Mouse (Mus musculus) forebrain, embryonic 11.5 days (tissue): Measurements from ENCODE around the gene Oprm1. TPM values are rescaled to one million over a fixed set of nuclear protein-coding genes. Genes with fewer than 3 reads are reported as not detected.
A peak's percentile ranks its signal among the peaks of the same experiment; 100 is the strongest.

Source experiments
- ATAC-seq: fragments of 200-750 bp; cut with Nextera tagmentation; replicated peaks from 2 replicates; pipeline ENCODE4 v1.8.0; 2017; ENCODE audit warnings: moderate TSS enrichment; ENCODE audit not compliant: low FRiP score
- DNase-seq: peaks from one replicate; pipeline ENCODE4 v3.0.0-alpha.2; 2017; ENCODE audit warnings: low spot score
- H3K27ac ChIP-seq: fragments of 300-500 bp; sonication (generic); 2 replicates; pipeline ENCODE4 v1.5.1; 2014; ENCODE audit warnings: low read depth, low read length
- H3K27me3 ChIP-seq: fragments of 300-500 bp; sonication (generic); 2 replicates; pipeline ENCODE4 v1.6.1; 2014; ENCODE audit warnings: mild to moderate bottlenecking, low read length, mixed read lengths; ENCODE audit not compliant: control insufficient read depth, insufficient read depth
- H3K36me3 ChIP-seq: fragments of 300-500 bp; sonication (generic); 2 replicates; pipeline ENCODE4 v1.6.1; 2014; ENCODE audit warnings: mild to moderate bottlenecking, low read length, moderate library complexity, mixed read lengths; ENCODE audit not compliant: control insufficient read depth, insufficient read depth
- H3K4me1 ChIP-seq: fragments of 300-500 bp; sonication (generic); replicated peaks from 2 replicates; pipeline ENCODE4 v1.6.1; 2014; ENCODE audit warnings: low read length, mixed read lengths; ENCODE audit not compliant: control insufficient read depth, insufficient read depth
- H3K4me2 ChIP-seq: fragments of 300-500 bp; sonication (generic); 2 replicates; pipeline ENCODE4 v1.6.1; 2014; ENCODE audit warnings: low read depth, mild to moderate bottlenecking, low read length, moderate library complexity, mixed read lengths; ENCODE audit not compliant: severe bottlenecking
- H3K4me3 ChIP-seq: fragments of 300-500 bp; sonication (generic); 2 replicates; pipeline ENCODE4 v1.5.1; 2014; ENCODE audit warnings: low read depth, low read length
- H3K9ac ChIP-seq: fragments of 300-500 bp; sonication (generic); 2 replicates; pipeline ENCODE4 v1.6.1; 2014; ENCODE audit warnings: low read length
- H3K9me3 ChIP-seq: fragments of 300-500 bp; sonication (generic); 2 replicates; pipeline ENCODE4 v1.6.1; 2016; ENCODE audit warnings: low read length, mixed read lengths; ENCODE audit not compliant: control insufficient read depth
- WGBS: fragments of 180-500 bp; shearing (Covaris S2); extraction: QIAGEN DNeasy Blood & Tissue Kit; methylation state at CpG from one replicate; pipeline ENCODE4 v1.1.7; 2014; 5-methylcytosine and 5-hydroxymethylcytosine counted together
- polyA plus RNA-seq: library from polyadenylated mRNA; unstranded; fragments of >200 nt; fragmentation: Nextera tagmentation; extraction: Ambion mirVana; gene quantifications from 2 replicates; pipeline ENCODE4 v1.2.1, GENCODE M21; 2014

Gene Oprm1
- polyA plus RNA-seq, 1 experiment from 2014 or later: not detected

- 7% methylated on average over 1 of the region's 1 CpGs for WGBS
- H3K4me1 ChIP-seq: no peaks in the 10 kb centered on the region
- no peaks in the 10 kb centered on the region for H3K36me3 ChIP-seq
- H3K27me3 ChIP-seq: no peaks in the 10 kb centered on the region
- H3K9ac ChIP-seq: no peak overlapping the region
- H3K9me3 ChIP-seq: no peaks in the 10 kb centered on the region
- no peak for DNase-seq
- H3K27ac ChIP-seq: no peak overlapping the region
- no peak for ATAC-seq
- no peak overlapping the region for H3K4me2 ChIP-seq
- H3K4me3 ChIP-seq: no peak overlapping the region
Observed at GRCm38 (mm10) chr10:6820626-6821025, 62.3 kb downstream of the Oprm1 start.

DNA sequence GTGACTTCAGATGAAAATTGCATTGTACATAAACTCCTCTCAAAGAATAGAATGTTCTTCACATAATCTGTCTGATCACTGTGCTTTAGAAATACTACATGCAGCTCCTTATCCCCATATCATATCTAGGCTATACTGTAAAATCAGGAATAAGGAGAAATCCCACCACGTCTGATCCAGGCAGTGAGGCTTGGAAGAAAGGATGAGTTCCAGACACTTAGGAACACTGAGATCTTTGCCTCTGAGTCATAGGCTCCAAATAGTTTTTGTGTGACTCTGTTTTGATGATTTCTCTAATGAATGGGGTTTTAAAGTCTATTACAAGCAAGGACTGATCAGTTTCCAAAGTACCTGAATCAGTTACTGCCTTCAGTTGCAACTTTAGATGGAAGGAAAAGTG, 83.9 kb downstream of the Oprm1 start:
- no peak overlapping the region for H3K27ac ChIP-seq
- H3K9ac ChIP-seq: no peak overlapping the region
- H3K36me3 ChIP-seq: no peaks in the 10 kb centered on the region
- no peaks in the 10 kb centered on the region for H3K27me3 ChIP-seq
- ATAC-seq: no peak
- DNase-seq: no peak
- H3K4me1 ChIP-seq: no peaks in the 10 kb centered on the region
- H3K4me3 ChIP-seq: no peak overlapping the region
- no peaks in the 10 kb centered on the region for H3K9me3 ChIP-seq
- WGBS: 75% methylated on average over 1 of the region's 1 CpGs
- no peak overlapping the region for H3K4me2 ChIP-seq

GRCm38 (mm10) chr10:6846283-6846682, 88.0 kb downstream of the Oprm1 start:
- Histone ChIP-seq H3K36me3 (no peaks in the 10 kb centered on the region), H3K4me2 (no peak overlapping the region), H3K4me3 (no peak overlapping the region), H3K27me3 (no peaks in the 10 kb centered on the region), H3K9ac (no peak overlapping the region), H3K27ac (no peak overlapping the region), H3K4me1 (no peaks in the 10 kb centered on the region; the same call in 1 of the 2 replicates), H3K9me3 (no peaks in the 10 kb centered on the region)
- WGBS: 84% methylated on average over 1 of the region's 1 CpGs
- ATAC-seq: no peak
- DNase-seq: no peak

DNA sequence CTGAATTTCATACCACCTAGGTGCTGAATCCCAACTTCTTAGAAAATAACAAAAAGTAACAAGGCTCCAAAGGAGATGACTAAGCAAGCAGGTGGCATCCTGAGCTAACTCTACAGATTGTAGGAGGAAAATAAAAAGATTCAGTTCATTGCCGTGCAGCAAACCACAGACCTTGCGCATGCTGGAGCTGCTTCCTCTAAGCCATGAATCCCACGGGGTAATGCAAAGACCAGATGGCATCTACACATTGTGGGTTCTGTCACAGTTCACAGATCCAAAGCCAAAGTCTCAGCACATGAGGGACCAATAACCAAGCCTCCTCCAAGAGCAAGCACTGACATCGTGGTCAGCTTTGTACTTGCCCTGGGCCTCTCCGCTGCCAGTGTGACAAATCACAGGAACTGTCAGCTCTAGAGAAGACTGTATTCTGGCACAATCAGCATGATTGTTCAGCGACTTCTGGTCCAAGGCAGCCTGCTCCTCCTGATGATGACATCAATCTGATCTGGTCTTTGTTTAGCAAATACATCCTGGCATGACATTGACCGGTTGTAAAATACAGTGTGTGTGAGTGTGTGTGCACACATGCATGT, 90.0 kb downstream of the Oprm1 start:
- DNase-seq: no peak
- H3K4me1 ChIP-seq: no peaks in the 10 kb centered on the region; the same call in 1 of the 2 replicates

GRCm38 (mm10) chr10:6848834-6849233, 90.5 kb downstream of the Oprm1 start:
- 61% methylated on average over 2 of the region's 2 CpGs for WGBS
- Histone ChIP-seq H3K9me3 (no peaks in the 10 kb centered on the region), H3K4me3 (no peak overlapping the region), H3K27me3 (no peaks in the 10 kb centered on the region), H3K36me3 (no peaks in the 10 kb centered on the region), H3K9ac (no peak overlapping the region), H3K4me1 (no peaks in the 10 kb centered on the region; the same call in 1 of the 2 replicates), H3K4me2 (no peak overlapping the region), H3K27ac (no peak overlapping the region)
- DNase-seq: no peak
- 0 out of 2 replicates have a peak, but pooled peaks have one; percentile 58 for ATAC-seq

More for the DNA sequence above, 90.0 kb downstream of the Oprm1 start:
- Histone ChIP-seq H3K4me3 (no peak overlapping the region), H3K27ac (no peak overlapping the region), H3K36me3 (no peaks in the 10 kb centered on the region), H3K9ac (no peak overlapping the region), H3K27me3 (no peaks in the 10 kb centered on the region), H3K4me2 (no peak overlapping the region), H3K9me3 (no peaks in the 10 kb centered on the region)
- 58% methylated on average over 7 of the region's 7 CpGs for WGBS
- 0 out of 2 replicates have a peak, but pooled peaks have one; percentile 24 for ATAC-seq

DNA sequence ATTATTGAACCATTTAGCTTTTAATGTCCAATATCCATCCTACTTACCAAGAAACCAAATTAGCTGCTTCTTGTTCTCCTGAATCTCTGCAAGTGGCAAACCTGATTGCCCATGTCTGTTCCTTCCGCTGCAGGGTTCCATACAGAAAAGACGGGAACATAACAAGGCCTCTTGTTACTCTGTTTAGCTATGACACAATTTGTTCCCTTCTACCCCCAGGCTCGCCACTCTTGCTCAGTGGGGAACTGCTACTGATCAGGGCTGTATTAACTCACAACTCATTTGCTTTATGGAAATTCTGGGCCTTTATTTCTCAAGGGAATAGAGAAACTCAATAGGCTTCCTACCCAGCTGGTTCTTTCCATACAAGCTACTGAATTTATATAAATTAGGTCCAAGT, 97.5 kb downstream of the Oprm1 start:
- no peaks in the 10 kb centered on the region for H3K27me3 ChIP-seq
- no peak overlapping the region for H3K4me3 ChIP-seq
- 48% methylated on average over 3 of the region's 3 CpGs for WGBS
- no peak for ATAC-seq
- H3K4me1 ChIP-seq: no peaks in the 10 kb centered on the region
- no peak overlapping the region for H3K27ac ChIP-seq
- no peak overlapping the region for H3K9ac ChIP-seq
- no peak for DNase-seq
- no peaks in the 10 kb centered on the region for H3K36me3 ChIP-seq
- no peaks in the 10 kb centered on the region for H3K9me3 ChIP-seq
- no peak overlapping the region for H3K4me2 ChIP-seq

GRCm38 (mm10) chr10:6871418-6872072, 113.2 kb downstream of the Oprm1 start:
- 79% methylated on average over 7 of the region's 7 CpGs for WGBS
- DNase-seq: no peak

DNA sequence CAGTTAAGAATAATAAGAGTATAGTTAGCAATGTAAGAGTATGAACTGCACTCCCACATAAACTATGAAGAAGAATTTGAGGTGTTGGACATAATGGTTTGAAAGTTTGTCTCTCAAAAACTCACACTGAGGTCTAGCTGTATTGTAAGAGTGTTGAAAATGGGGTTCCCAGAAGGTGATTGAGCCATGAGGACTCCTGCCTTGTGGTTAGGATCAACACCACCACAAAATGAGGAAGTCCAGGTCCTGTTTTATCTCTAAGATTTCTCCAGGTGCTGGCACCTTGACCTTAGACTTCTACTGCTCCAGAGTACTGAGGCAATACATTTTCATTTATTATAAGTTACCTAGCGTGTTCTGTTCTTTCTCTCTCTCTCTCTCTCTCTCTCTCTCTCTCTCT, 115.6 kb downstream of the Oprm1 start:
- Histone ChIP-seq H3K27ac (no peak overlapping the region), H3K9ac (no peak overlapping the region), H3K27me3 (no peaks in the 10 kb centered on the region), H3K4me2 (no peak overlapping the region), H3K4me1 (no peaks in the 10 kb centered on the region), H3K4me3 (no peak overlapping the region), H3K36me3 (no peaks in the 10 kb centered on the region), H3K9me3 (peaks cover 3% of the 10 kb centered on the region; the same call in 1 of the 2 replicates)
- DNase-seq (no peak), ATAC-seq (no peak)
- 89% methylated on average over 1 of the region's 1 CpGs for WGBS

More at GRCm38 (mm10) chr10:6871418-6872072, 113.2 kb downstream of the Oprm1 start:
- Histone ChIP-seq H3K9ac (no peak overlapping the region), H3K27ac (no peak overlapping the region), H3K27me3 (no peaks in the 10 kb centered on the region), H3K36me3 (no peaks in the 10 kb centered on the region), H3K4me3 (no peak overlapping the region), H3K4me1 (no peaks in the 10 kb centered on the region), H3K4me2 (no peak overlapping the region), H3K9me3 (peaks cover 3% of the 10 kb centered on the region; the same call in 1 of the 2 replicates)
- ATAC-seq: no peak
